Mouse (Mus musculus) right cerebral cortex, postnatal 25 days (tissue): Measurements from ENCODE around the gene Rnf144b.

Experiments used
- DNase-seq: peaks from one replicate; pipeline ENCODE4 v3.0.0; 2022

Gene Rnf144b

DNA sequence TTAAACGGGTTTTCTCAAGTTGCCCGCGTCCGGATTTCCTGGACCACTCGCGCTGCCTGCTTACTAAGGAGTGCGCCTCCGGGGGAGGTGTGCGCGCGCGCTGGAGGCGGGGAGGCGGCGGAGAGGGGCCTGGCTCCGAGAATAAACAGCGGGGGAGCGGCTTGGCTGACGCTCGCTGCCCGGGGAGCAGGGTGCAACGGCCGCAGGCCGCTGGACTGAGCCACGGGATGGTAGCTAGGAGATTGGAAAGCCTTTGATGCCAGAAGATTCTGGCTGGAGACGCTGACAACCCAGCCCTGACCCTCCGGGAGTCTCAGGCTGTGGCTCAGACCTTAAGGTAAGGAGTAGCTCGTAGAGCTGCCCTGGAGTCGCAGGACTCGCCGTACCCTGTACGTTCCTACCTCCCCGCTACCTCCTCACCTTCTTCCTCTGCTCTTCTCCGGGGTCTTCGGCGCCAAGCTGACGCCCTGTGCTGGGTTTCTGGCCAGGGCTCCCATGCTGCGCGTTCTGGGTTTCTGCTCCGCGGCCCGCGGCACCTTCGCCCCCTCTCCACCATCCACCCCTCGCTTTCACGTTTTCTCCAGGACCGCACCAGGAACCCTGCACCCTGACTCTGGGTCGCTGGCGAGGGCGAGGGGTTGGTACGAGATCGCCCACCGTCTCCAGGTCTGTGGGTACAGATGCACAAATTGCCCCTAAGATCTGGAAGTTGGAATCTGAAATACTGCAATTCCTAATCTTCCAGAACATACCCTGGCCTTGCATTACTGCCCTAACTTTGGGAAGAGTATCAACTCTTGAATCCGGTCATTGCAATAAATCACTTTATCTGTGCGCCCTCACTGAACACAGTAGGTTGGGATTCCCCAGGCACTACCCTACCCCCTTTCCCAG lies at the start of gene Rnf144b:
TSS of gene Rnf144b (plus strand) at position 120 of the 894 bp plus-strand sequence.
- peak; percentile 75 for DNase-seq

DNA sequence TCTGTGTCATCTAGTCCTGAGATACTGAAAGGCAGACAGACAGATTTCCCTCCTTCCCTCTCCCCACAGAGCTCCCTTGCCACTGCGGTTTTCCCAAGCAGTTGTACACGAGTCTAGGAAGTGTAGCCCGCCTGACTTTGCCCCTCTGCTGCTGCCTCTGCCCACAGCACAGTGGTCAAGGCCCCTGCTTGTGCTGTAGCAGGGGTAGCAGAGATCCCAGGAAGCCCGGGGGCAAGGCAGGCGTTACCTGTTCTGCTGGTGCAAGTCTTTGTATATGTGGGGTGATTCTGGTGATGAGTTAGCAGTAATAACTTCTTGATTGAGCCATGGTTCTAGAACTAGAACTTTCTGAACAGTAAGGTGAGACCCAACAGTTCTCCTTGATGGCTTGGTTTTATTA lies 46.3 kb upstream of the Rnf144b start:
- no peak for DNase-seq

DNA sequence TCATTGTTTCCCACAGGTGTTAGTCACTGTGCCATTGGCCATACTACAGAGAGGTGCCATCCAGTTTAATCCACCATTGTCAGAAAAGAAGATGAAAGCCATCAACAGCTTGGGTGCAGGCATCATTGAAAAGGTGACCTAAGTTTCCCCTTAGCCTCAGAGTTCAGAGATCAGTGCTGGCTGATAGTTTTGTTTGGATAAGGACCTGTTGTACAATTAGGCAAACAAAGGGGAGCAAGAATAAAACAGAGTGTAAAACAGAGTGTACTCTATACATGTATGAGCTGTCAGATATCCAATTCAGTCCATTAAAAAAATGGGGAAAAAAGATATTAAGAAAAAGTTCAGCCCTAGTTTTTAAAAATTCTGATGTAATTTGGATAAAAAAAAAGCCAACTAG lies 45.1 kb upstream of the Rnf144b start:
- DNase-seq = no peak

DNA sequence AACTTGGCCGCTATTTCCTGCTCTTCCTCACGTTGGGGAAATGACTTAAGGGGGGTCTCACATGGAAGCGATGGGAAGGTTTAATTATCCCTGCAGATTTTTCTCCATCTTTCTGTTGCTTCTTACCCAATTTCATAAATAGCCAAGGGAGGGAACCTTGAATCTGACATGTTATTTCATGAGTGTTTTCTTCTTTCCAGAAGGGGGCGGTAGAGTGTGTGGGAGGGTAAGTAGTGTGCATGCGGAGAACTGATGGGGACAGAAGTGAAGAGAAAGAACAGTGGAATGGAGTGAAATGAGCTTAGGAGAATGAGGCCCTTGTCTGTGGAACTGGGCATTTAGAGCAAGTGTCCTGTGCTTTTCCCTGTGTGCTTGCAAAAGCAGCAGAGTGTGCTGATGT lies 43.7 kb upstream of the Rnf144b start:
- no peak for DNase-seq

- DNase-seq = no peak
These were observed 41.5 kb upstream of the Rnf144b start for GRCm38 (mm10) chr13:47080905-47081505.

- DNase-seq = no peak
These were observed 34.0 kb upstream of the Rnf144b start for GRCm38 (mm10) chr13:47088433-47088832.

- DNase-seq = no peak
These were observed 33.2 kb upstream of the Rnf144b start for GRCm38 (mm10) chr13:47089271-47089670.

GRCm38 (mm10) chr13:47093791-47094190 lies 28.7 kb upstream of the Rnf144b start:
- DNase-seq = no peak

DNA sequence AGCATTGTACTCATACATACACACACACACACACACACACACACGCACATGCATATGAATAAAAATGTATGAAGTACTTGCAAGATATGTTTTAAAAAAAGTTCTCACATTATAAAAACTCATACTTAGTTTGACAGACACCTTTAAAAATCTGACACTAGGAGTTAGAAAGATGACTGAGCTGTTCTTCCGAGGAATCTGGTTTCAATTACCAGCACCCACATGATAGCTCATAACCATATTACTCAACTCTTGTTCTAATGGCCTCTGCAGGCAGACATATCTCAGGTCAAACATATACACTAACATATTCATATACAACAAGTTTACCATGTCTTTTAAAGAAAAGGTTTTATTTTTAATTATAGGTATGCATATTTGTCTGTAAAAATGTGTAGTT lies 25.9 kb upstream of the Rnf144b start:
- DNase-seq = no peak

- no peak for DNase-seq
These were observed 23.2 kb upstream of the Rnf144b start for GRCm38 (mm10) chr13:47099265-47099664.

GRCm38 (mm10) chr13:47100587-47100986 lies 21.9 kb upstream of the Rnf144b start:
- no peak for DNase-seq

DNA sequence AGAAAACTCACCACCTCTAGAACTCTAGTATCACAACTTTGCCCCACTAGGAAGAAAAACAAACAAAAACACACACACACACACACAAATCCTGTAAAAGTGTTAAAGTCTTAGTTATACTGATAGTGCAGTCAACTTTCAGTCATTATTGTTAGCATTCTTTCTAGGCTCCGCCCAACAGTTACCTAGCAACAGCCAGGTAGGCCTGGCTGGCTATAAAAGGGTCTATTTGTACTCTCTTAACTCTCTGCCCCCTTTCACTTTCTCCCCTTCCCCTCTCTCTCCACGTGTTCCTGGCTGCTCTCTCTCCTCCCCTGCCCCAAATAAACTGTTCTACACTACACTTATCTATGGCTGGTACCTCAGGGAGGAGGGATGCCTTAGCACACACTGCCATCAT lies 18.3 kb upstream of the Rnf144b start:
- DNase-seq = no peak

DNA sequence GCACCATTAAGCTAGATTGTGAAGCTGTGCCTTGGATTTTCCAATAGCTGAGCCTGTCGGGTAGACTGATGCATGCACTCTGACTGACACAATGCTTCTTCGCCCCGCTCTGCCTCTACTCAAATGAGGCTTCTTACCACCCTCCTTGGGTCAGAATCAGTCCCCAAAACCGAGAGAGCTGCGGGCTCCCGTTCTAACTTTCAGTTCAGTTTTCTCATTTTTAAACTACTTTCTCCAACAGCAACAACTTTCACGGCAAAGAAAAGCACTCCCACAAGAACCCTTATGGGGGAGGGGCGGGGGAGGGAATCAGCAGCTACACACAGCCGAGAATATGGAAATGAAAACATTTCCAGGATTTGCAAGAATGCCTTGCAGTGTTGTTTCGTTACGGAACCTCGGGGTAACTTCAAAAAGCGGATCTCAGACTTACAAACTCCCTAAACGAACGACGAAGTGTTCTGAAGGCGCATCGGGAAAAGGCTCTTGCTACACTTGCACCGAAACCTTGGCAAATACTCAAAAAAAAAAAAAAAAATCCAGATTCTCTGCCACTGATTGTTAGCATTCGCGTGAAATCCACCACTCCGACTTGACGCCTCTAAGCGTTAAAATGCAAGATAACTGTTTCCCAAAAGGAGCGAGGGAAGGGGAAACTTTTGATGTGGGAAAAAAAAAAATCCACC lies 17.5 kb upstream of the Rnf144b start:
- DNase-seq = no peak

DNA sequence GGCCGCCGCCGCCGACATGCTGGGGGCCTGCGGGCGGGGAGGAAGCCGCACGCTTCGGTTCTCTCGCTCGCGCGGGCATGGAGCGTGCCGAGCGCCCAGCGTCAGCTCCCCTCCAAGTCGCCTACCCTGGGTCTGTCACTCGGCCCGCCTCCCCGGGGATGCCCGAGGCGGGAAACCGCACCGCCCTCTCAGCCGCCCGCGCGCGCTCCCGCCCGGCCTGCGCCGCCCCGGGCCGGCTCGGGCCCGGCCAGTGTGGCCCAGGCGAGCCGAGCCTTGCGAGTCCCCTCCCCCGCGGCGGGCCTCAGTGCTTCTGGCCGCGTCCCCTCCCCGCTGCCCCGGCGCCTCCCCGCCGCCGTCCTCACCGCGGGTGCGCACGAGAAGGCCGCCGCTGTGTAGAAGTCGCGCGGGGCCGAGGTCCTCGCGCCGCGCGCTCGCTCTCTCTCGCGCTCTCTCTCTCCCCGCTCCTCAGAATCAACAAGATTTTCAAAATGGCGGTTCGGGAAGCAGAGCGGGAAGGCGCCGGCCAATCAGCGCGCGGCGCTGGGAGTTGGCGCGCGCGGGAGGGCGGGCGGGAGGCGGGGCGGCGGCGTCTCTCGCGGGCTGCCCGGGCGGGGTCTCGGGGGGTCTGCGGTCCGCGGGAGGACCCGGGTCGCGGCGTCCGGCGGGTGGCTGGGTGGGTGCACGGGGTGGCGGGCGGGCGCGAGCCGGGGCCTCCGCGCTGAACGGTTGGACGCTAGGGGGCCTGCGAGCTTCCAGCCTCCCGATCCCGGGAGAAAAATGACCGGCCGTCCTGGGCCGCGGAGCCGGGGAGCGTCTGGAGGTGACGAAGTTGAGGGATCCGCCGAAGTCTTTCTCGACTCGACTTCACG lies 16.5 kb upstream of the Rnf144b start, which contains the start of gene Dek:
TSS of gene Dek (minus strand) at position 491 of the 869 bp plus-strand sequence.
- peak; percentile 89 for DNase-seq

DNA sequence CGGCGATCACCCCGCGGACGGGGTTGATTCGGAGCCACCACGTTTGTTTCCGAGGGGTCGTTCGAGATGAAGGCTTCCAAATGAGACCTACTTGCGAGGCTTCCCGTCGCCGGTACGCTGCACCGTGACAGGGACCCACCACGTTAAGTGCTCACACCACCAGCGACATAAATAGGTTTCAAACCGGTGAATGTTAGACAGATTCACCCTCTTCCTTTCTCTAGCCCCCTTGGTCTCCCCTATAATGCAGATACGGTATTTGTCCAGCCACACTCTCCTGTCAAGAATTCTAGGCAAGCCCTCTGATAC lies 15.9 kb upstream of the Rnf144b start:
- DNase-seq = no peak

- DNase-seq = no peak
These were observed 13.2 kb upstream of the Rnf144b start for GRCm38 (mm10) chr13:47109239-47109638.

DNA sequence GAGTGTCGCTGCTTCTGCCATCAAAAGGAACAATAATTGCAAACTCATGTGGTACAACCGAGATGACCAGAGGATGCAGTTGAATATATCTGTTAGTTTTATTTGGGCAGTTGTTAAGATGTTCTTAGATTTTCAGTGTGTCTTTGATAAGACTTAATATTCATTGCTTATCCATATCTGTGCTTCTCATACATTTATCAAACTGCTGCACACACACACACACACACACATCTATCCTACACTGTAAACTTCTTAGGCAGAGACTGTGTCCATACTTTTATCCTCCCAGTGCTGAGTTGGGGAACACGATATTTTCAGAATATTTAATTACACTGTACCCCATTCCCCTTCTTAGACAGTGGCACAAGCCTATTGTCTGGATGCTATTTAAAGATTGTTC lies 11.3 kb upstream of the Rnf144b start:
- DNase-seq = no peak

DNA sequence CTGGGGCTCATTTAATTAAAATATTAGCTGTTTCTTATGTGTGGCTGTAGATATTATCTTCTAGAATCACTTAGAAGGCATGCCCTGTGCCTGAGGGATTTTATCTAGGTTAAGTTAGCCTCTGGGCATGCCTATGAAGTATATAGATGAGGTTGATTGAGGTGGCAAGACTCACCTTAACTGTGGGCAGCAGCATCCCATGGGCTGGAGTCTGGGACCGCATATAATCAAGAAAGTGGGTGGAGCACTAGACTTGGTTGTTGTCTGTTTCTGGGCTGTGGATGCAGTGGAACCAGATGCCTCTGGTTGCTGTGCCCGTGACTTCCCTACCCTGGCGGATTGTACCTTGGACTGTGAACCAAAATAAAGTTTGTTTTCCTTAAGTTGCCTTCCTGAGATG lies 10.4 kb upstream of the Rnf144b start:
- no peak for DNase-seq

DNA sequence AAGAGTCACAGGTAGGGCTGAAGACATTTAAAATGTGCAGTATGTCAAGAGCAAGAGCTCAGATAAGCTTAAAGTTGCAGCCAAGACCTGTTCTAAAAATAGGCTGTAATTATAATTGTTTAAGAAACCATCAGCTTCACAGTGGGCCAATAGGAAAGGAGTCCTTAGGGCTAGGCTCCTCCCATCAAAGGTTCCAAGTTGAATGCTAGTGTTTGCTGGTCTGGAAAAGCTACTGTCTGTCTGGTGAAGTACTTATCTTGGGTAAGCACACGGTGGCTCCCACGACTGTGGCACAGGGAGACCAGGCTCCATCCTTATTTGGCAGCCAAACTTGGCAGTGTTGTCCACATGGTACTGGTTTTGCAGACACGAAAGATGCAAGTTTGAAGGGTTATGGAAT lies 9.5 kb upstream of the Rnf144b start:
- no peak for DNase-seq

DNA sequence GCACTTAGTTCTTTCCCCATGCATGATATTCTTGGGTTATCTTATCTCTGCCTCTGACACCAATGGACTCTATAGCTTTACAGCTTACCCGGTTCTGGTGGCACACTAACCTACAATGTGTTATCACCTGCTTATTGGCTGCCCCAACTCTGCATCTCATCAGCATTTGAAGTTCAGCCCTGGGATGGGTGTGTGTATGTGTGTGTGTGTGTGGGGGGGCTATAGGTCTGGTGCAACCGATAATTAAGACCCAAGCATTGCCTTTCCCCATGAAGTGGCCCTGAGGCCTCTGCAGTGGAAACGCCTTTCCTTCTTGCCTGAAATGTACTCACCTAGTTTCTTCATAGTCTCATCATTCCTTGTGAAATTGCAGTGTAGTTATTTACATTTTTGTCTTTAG lies 6.5 kb upstream of the Rnf144b start:
- no peak for DNase-seq

- DNase-seq = no peak
These were observed 1.0 kb upstream of the Rnf144b start for GRCm38 (mm10) chr13:47121333-47121889.

DNA sequence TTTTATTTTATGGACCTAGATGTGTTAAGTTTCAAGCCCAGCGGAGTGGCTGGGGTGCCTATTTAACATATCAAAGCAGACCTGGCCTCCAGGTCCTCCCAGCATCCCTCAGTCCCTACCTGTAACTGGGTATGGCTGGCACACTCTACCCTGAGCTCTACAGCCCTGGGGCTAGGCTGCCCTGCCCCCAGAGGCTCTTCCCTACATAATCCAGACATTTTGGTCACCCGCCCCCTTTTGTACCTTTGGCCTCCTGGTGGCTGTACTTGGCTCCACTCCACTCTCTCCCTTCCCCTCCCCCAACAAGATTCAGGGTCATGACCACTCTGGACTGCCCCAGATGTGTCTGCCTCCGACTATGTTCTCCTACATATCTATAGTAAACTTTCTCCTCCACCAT lies 2.0 kb downstream of the Rnf144b start:
- DNase-seq = no peak

DNA sequence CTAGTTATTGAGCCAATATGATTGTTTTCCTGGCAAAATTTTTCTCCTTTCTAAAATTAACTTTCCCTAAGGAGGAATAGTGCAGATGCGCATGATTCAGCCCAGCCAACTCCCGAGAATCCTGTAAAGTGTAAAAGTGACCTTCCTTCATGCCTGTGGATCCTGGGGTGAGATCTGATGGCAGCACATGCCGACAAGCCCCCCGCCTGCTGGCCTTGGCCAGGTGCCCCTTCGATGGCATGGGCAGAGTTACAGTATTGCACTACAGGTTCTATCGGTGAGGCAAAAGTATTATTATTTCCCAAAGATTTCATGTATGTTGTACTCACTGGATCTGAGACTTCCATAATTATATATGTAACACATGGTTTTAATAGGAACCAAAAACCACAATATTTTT lies 2.5 kb downstream of the Rnf144b start:
- no peak for DNase-seq
